Mouse (Mus musculus): ENCODE data around the gene Lrch1.

DNA sequence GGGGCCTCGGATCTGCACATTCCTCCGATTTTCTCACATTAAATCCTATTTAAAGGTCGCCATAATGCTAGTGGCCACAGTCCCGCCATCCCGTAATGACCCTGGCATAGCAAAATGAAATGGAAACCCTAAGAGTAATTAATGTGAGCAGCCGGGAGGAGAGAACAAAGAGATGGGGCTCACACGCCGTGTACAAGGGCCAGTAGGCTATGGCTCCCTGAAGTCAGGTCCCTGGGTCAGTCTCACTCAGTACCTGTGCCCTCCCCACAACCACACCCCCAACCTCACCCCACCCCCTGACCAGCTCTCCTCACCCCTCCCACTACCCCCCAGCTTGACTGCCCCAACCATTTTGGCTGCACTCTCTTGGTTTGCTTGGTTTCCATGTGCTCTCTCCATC is 31.6 kb downstream of the Lrch1 start:
- TF ChIP-seq CTCF (IDR thresholded peaks at IDR 0.05; ENCODE audit: low read depth) (no peak), EP300 (IDR thresholded peaks at IDR 0.05; ENCODE audit: low read depth) (no peak)

Data from liver, embryonic 14.5 days (tissue).